Mouse (Mus musculus): ENCODE data around the gene Tmem69. TPM values are rescaled to one million over a fixed set of nuclear protein-coding genes. Genes with fewer than 3 reads are reported as not detected.

Gene Tmem69
- 26.5 and 26.7 TPM in 2 replicates for polyA plus RNA-seq (2015; fragmentation: Nextera tagmentation; extraction: Ambion mirVana)

DNA sequence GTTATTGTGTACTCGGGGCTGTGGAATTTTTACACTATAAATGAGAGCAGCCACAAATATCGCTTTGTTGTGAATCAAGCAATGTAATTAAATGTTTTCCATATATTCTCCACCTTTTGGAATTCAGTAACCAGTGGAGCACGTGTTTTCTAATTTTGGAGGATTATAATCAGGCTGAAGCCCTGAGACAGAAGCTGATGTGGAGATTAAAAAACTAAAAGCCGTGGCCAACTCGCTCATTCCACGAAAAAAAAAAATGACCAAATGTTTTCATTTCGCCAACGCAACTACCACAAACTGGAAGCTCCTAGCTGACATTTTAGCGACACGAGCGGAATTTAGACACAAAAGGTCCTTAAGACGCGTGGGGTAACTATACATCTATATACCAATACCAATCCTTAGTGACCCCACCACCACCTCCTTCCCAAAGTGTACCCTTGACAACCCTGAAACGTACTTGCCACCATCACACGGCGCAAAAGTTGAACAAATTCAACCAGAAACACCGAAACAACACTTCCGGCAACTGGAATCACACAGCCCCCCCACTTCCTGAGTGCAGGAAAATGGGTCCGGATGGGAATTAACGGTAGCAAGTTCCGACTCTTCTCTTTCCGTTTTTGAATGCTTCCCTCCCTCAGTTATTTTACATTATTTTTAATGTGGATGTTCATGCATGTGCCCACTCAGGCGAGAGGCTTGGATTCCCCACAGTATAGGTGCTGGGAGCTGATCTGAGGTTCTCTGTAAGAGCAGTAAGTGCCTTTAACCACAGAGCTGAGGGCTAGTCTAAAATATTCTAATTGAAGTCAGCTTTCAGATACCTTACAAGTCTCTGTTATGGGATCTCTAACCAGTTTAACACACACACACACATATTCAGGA, at the start of gene Tmem69:
Gene Tmem69, minus strand, starts transcription at position 524 of the 888 bp plus-strand sequence.
- 0 out of 2 replicates have a peak, but pooled peaks cover 5% of the 10 kb centered on the region for H3K36me3 ChIP-seq
- ATAC-seq (ENCODE audit: insufficient read depth, low FRiP score, low read depth), result no peak
- H3K27ac ChIP-seq, result peak within 1 kb of the TSS; percentile 98
- H3K9me3 ChIP-seq, result no peaks in the 10 kb centered on the region
- no peaks in the 10 kb centered on the region for H3K27me3 ChIP-seq (replicated peaks)
- peak within 1 kb of the TSS; percentile 85 for H3K4me3 ChIP-seq (replicated peaks)
- H3K9ac ChIP-seq, result peak within 1 kb of the TSS; percentile 50
- peak within 1 kb of the TSS; percentile 61 for H3K4me2 ChIP-seq
- no peaks in the 10 kb centered on the region for H3K4me1 ChIP-seq
- WGBS, result 2% methylated on average over 23 of the region's 23 CpGs

DNA sequence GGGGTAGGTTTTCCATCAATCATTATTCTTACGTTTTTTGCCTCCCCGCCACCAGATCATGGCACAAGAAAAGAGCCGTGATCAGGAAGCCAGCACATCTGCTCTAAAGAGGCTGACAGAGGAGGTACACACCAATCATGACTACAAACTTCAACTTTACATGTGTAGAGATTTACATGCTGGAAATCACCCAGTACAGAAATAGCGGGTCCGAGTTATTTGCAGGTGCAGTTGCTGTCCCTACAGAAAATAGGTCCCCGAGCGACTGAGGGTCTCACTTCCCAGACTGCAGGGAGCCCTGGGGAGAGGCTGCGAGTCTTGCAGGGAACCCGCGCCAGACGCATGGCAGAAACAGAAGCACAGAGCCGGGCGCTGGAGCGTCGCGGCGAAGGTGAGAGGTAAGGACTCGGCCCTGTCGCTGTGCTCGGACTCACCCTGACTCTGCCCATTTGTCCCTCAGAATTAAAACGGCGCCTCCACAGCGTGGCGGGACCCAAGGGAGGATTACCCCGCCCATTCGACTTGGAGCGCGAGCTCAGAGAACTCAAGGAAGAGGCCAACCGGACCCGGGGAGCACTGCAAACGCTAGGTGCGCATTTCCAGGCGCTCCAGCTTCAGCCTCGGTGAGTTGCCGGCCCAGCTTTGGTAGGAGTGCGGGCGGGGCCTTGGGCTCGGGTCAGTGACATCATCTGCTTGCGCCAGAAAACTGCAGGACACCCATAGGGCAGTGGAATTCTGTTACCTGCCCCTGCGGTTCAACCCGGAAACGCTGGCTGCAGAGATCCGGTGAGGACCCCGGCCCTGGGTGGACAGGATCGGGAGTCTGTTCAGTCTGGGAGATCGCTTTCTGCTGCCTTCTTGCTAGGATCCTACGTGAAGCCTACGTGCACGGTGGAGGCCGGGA, 41.5 kb upstream of the Tmem69 start:
- H3K4me3 ChIP-seq (replicated peaks), result peak overlapping the region; percentile 58
- ATAC-seq (ENCODE audit: insufficient read depth, low FRiP score, low read depth), result peak; percentile 97
- no peaks in the 10 kb centered on the region for H3K9me3 ChIP-seq
- peak overlapping the region; percentile 94 for H3K4me2 ChIP-seq
- peaks cover 9% of the 10 kb centered on the region; the same call in 1 of the 2 replicates for H3K4me1 ChIP-seq
- H3K27me3 ChIP-seq (replicated peaks), result no peaks in the 10 kb centered on the region
- under 1% methylated on average over 50 of the region's 50 CpGs for WGBS
- H3K27ac ChIP-seq, result peak overlapping the region; percentile 67
- peak overlapping the region; percentile 24 for H3K9ac ChIP-seq
- H3K36me3 ChIP-seq, result peaks cover 16% of the 10 kb centered on the region

DNA sequence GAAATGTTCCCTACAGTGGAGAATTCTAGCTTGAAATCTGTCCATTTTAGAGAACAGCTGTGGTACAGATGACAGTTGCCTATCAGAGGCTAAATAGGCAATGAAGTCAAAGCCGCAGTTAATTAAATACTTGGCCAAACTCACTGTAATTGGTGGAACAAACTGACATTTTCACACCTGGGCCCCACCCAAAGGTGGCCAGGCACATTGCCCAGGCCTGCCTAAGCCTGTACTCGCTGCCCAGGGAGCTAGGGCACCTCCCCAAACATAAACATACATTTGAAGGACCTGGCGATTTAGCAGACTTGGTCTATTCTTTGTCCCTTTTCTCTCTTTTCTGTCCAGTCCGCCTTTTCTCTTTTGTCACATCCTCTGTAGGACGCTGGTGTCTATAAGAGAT, 40.6 kb upstream of the Tmem69 start, which contains the start of gene Ccdc17:
Gene Ccdc17, plus strand, starts transcription at position 276 of the 400 bp plus-strand sequence.
- no peak for ATAC-seq (ENCODE audit: insufficient read depth, low FRiP score, low read depth)
- H3K36me3 ChIP-seq, result peaks cover 18% of the 10 kb centered on the region
- WGBS, result 23% methylated on average over 5 of the region's 5 CpGs

DNA sequence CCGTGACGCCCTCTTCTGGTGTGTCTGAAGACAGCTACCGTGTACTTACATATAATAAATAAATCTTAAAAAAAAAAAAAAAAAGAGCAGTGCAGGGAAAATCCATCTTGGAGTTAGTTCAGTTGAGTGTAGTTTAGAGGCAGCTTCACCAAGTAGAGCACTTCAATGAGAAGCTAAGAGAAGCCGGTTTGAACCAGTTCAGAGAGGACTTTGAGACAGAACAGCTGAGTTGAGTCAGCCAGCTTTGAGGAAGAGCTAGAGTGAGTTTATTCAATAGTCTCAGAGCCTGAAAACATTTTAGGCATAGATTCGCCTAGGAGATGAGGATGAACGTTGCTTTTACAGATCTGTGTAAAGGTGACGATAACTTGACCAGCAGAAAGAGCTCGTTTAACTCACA, 40.1 kb upstream of the Tmem69 start:
- WGBS, result 81% methylated on average over 8 of the region's 8 CpGs
- H3K4me2 ChIP-seq, result no peak overlapping the region
- no peak overlapping the region for H3K27ac ChIP-seq
- ATAC-seq (ENCODE audit: insufficient read depth, low FRiP score, low read depth), result no peak
- no peak overlapping the region for H3K9ac ChIP-seq
- peaks cover 9% of the 10 kb centered on the region; the same call in 1 of the 2 replicates for H3K4me1 ChIP-seq
- no peaks in the 10 kb centered on the region for H3K9me3 ChIP-seq
- H3K4me3 ChIP-seq (replicated peaks), result no peak overlapping the region
- peaks cover 18% of the 10 kb centered on the region for H3K36me3 ChIP-seq
- H3K27me3 ChIP-seq (replicated peaks), result no peaks in the 10 kb centered on the region

More for the DNA sequence above, 40.6 kb upstream of the Tmem69 start, which contains the start of gene Ccdc17:
- H3K27ac ChIP-seq, result peak within 1 kb of the TSS; percentile 67
- peaks cover 9% of the 10 kb centered on the region; the same call in 1 of the 2 replicates for H3K4me1 ChIP-seq
- peak within 1 kb of the TSS; percentile 94 for H3K4me2 ChIP-seq
- no peaks in the 10 kb centered on the region for H3K9me3 ChIP-seq
- peak within 1 kb of the TSS; percentile 24 for H3K9ac ChIP-seq
- H3K27me3 ChIP-seq (replicated peaks), result no peaks in the 10 kb centered on the region
- H3K4me3 ChIP-seq (replicated peaks), result peak within 1 kb of the TSS; percentile 58

DNA sequence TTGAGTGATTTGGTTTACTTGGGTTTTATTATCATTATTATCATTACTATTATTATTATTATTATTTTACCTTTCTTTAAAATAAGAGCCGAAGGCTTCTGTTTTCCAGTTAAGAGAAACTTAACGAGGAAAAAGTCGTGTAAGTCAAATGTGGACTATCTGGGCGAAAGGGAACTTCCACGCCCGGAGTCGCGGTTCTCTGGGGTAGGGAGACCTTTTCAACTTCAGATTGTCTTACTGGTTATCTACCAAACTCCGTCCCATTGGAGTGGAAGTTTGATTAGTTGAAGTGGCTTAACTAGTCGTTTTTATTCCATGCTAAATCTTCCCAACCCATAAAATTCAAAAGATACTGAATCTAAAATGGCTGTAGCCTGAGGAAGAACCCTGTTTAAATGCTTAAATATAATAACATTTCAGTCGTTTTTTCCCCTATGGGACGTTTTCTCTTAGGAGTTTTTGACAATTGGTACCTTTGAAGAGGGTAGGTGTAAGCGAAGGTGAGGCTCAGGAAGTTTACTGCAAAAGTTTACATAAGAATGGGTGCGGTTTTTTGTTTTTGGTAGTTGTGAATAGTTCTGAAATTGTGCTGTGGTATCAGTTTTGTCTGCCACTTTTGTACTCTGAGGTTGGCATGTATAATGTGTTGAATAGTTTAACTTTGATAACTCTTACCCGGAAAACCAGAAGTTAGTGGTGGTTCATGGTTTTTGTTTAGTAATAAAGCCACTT, 2.6 kb upstream of the Tmem69 start:
- Histone ChIP-seq H3K4me1 (no peaks in the 10 kb centered on the region), H3K4me3 (replicated peaks) (peak overlapping the region; percentile 85), H3K27ac (peak overlapping the region; percentile 98), H3K4me2 (peak overlapping the region; percentile 61), H3K36me3 (no peaks in the 10 kb centered on the region), H3K9ac (peak overlapping the region; percentile 65), H3K27me3 (replicated peaks) (no peaks in the 10 kb centered on the region), H3K9me3 (no peaks in the 10 kb centered on the region)
- WGBS, result 3% methylated on average over 15 of the region's 15 CpGs
- ATAC-seq (ENCODE audit: insufficient read depth, low FRiP score, low read depth), result no peak

DNA sequence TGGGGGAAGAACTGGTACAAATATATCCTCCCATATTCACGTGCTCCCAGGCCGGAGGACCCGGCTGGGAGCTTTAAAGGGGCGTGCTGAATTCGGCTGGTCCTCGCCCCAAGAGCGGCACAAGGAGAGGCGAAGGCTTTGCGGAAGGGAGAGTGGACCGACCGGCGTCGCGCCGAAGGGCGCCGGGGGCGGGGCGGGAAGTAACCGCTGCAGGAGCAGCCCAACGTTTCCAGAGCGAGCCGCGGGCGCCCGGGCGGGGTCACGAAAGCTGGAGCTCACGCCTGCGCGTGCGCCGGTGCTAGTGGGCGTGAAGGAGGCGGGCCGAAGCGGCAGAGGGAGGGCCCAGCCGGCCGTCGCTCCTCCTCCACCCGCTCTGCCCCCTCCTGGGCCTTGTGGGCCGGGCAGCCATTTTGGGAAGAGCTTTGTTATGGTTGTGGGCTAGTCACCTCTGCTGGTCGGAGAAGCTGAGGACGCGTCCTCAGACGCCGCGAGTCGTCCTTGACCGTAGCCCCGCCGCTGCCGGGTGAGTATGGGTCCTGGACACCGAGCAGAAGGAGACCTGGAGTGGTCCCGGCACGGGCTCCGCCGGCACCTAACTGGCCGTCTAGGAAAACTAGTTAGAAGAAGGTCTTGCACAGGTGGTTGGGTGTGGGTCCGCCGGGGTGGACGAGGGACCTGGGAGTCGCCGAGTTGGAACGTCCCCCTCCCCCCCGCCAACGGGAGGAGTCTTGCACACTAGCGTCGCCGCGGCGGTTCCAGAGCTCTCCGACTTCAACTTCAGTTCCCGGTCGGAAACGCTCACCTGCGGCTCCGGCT, 1.8 kb upstream of the Tmem69 start, which contains the start of gene Gpbp1l1:
Gene Gpbp1l1, plus strand, starts transcription at position 353 of the 816 bp plus-strand sequence.
- H3K27me3 ChIP-seq (replicated peaks), result no peaks in the 10 kb centered on the region
- H3K4me3 ChIP-seq (replicated peaks), result peak within 1 kb of the TSS; percentile 85
- no peaks in the 10 kb centered on the region for H3K4me1 ChIP-seq
- no peaks in the 10 kb centered on the region for H3K9me3 ChIP-seq
- H3K36me3 ChIP-seq, result 0 out of 2 replicates have a peak, but pooled peaks cover 2% of the 10 kb centered on the region
- peak within 1 kb of the TSS; percentile 61 for H3K4me2 ChIP-seq
- under 1% methylated on average over 78 of the region's 78 CpGs for WGBS
- peak within 1 kb of the TSS; percentile 65 for H3K9ac ChIP-seq
- ATAC-seq (ENCODE audit: insufficient read depth, low FRiP score, low read depth), result peak; percentile 96
- peak within 1 kb of the TSS; percentile 98 for H3K27ac ChIP-seq

DNA sequence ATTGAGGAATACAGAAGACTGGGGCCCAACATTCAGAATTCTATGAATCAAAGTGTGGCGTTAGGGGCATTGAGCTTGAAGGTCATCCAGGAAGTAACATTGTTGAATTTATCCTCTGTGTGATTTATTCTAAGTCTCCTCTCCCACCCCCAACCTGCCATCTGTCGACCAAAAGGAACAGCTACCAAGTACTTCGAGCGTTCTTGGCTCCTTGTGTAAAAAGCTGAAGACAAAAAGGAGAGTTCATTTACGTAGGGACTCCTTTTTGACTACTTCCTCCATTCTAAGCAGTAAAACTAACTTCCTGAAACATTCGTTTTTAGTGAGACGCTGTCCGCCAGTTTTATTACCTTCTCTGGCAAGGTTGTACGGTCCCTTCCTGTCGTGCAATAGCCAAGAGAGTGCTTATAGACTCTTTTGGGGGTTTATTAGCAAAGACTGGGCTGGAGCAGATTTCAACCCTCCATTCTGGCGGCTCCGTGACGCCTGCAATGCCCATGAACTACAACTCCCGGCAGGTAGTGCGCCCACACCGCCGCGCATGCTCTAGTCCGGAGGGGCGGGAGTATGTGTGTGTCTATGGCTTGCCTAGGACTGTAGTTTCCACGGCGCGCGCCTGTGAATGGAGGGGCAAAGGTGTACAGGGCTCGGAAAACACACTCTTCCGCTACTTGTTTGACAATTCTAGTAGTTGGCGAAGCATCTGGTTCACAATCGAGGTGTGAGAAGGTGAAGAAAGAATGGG, 997 bp upstream of the Tmem69 start:
- 0% methylated on average over 28 of the region's 28 CpGs for WGBS
- peak overlapping the region; percentile 50; the same call in 1 of the 2 replicates for H3K9ac ChIP-seq
- peak overlapping the region; percentile 85 for H3K4me3 ChIP-seq (replicated peaks)
- peak; percentile 95 for ATAC-seq (ENCODE audit: insufficient read depth, low FRiP score, low read depth)
- peak overlapping the region; percentile 61 for H3K4me2 ChIP-seq
- H3K9me3 ChIP-seq, result no peaks in the 10 kb centered on the region
- 0 out of 2 replicates have a peak, but pooled peaks cover 3% of the 10 kb centered on the region for H3K36me3 ChIP-seq
- no peaks in the 10 kb centered on the region for H3K27me3 ChIP-seq (replicated peaks)
- H3K4me1 ChIP-seq, result no peaks in the 10 kb centered on the region
- H3K27ac ChIP-seq, result peak overlapping the region; percentile 98

DNA sequence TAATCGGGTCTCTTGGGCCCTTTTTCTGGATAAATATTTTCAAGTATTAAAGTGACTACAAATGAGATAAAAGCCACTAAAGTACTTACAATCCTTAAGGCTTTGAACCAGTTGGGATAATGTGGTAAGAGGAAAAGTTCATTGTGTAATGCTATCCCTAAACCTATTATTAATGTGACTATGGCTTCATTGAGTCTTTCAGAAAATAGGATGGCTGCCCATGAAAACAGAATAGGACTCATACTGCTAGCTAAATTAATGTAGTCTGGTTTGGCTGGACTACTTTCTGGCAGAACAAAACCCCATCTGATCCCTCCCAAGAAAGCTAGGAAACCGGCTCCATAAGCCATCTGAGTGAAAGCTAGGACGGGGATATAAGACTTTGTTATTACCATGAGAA, 2.7 kb downstream of the Tmem69 start:
- no peak for ATAC-seq (ENCODE audit: insufficient read depth, low FRiP score, low read depth)

DNA sequence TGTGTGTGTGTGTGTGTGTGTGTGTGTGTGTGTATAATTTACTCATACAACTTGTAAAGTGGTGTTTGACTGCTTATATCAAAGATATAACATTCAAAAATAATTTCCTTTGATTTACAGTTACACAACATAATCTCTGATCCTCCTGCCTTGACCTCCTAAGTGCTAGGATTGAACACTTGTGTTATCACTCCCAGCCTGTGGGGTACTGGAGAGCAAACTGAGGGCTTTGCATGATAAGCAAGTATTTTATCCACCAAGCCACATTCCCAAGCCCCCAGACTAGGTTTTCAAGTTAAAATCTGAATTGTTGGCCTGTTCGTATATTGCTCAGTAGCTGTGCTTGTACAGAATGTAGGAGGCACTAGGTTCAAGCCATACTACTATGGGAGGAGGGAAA, 5.3 kb downstream of the Tmem69 start:
- Histone ChIP-seq H3K4me2 (no peak overlapping the region), H3K4me3 (replicated peaks) (no peak overlapping the region), H3K9me3 (no peaks in the 10 kb centered on the region), H3K36me3 (0 out of 2 replicates have a peak, but pooled peaks cover 5% of the 10 kb centered on the region), H3K9ac (no peak overlapping the region), H3K27me3 (replicated peaks) (no peaks in the 10 kb centered on the region), H3K4me1 (no peaks in the 10 kb centered on the region), H3K27ac (no peak overlapping the region)
- WGBS, result 100% methylated on average over 1 of the region's 1 CpGs
- ATAC-seq (ENCODE audit: insufficient read depth, low FRiP score, low read depth), result no peak

More for the DNA sequence above, 2.7 kb downstream of the Tmem69 start:
- Histone ChIP-seq H3K27me3 (replicated peaks) (no peaks in the 10 kb centered on the region), H3K9me3 (no peaks in the 10 kb centered on the region), H3K4me3 (replicated peaks) (no peak overlapping the region), H3K27ac (no peak overlapping the region), H3K36me3 (0 out of 2 replicates have a peak, but pooled peaks cover 5% of the 10 kb centered on the region), H3K9ac (no peak overlapping the region), H3K4me2 (no peak overlapping the region), H3K4me1 (no peaks in the 10 kb centered on the region)
- WGBS, result 76% methylated on average over 3 of the region's 3 CpGs

DNA sequence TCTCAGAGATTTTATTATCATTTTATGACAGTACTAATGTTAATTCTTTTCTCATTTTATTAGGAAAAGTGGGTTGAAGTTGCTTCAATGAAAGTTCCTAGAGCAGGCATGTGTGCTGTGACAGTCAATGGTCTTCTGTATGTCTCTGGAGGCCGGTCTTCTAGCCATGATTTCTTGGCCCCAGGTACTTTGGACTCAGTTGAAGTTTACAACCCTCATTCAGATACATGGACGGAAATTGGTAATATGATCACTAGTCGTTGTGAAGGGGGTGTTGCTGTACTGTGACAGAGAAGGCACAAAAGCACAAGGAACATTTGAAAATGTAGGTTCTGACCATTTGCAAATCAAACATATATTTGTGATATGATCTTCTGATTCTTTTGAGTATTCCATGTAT, 18.0 kb downstream of the Tmem69 start:
- Histone ChIP-seq H3K4me1 (no peaks in the 10 kb centered on the region), H3K27ac (no peak overlapping the region), H3K4me2 (no peak overlapping the region), H3K36me3 (no peaks in the 10 kb centered on the region), H3K9me3 (no peaks in the 10 kb centered on the region), H3K27me3 (replicated peaks) (no peaks in the 10 kb centered on the region), H3K4me3 (replicated peaks) (no peak overlapping the region), H3K9ac (no peak overlapping the region)
- WGBS, result 88% methylated on average over 3 of the region's 3 CpGs
- no peak for ATAC-seq (ENCODE audit: insufficient read depth, low FRiP score, low read depth)

Measured in stomach, embryonic 15.5 days (tissue).